Mouse (Mus musculus): ENCODE measurements around the gene Tcf19.
"Not testable (repeated sequence)": the region's sequence is repeated elsewhere in the genome, so short reads cannot be mapped to it uniquely, and the experiment has no call there.

Gene Tcf19

GRCm38 (mm10) chr17:35532360-35532759 lies 15.7 kb upstream of the Tcf19 start:
- no peak for DNase-seq

- no peak for DNase-seq
Observed at GRCm38 (mm10) chr17:35526644-35527043, 10.0 kb upstream of the Tcf19 start.

- DNase-seq = no peak
Observed at GRCm38 (mm10) chr17:35524354-35524753, 7.7 kb upstream of the Tcf19 start.

- DNase-seq = no peak
Observed at GRCm38 (mm10) chr17:35517526-35517925, 902 bp upstream of the Tcf19 start.

GRCm38 (mm10) chr17:35515911-35516640 lies 548 bp downstream of the Tcf19 start:
- no peak for DNase-seq

- DNase-seq = no peak
Observed at GRCm38 (mm10) chr17:35514756-35515155, 1.9 kb downstream of the Tcf19 start.

GRCm38 (mm10) chr17:35513886-35514285 lies 2.7 kb downstream of the Tcf19 start:
- peak; percentile 46 to 83 for DNase-seq

- DNase-seq = no peak
Observed at GRCm38 (mm10) chr17:35512916-35513626, 3.6 kb downstream of the Tcf19 start.

GRCm38 (mm10) chr17:35509284-35509683 lies 7.3 kb downstream of the Tcf19 start:
- peak; percentile 24 to 42 for DNase-seq

GRCm38 (mm10) chr17:35508279-35508678 lies 8.3 kb downstream of the Tcf19 start:
- not testable (repeated sequence) for DNase-seq

- no peak for DNase-seq
Observed at GRCm38 (mm10) chr17:35507556-35508260, 8.9 kb downstream of the Tcf19 start.

- no peak for DNase-seq
Observed at GRCm38 (mm10) chr17:35506881-35507280, 9.7 kb downstream of the Tcf19 start.

- no peak for DNase-seq
Observed at GRCm38 (mm10) chr17:35505776-35506175, 10.8 kb downstream of the Tcf19 start, which contains the start of gene Pou5f1. TSS of gene Pou5f1 (plus strand) at chr17:35506018.

GRCm38 (mm10) chr17:35504628-35505481 lies 11.8 kb downstream of the Tcf19 start:
- no peak for DNase-seq

- DNase-seq = no peak
Observed at GRCm38 (mm10) chr17:35503849-35504248, 12.8 kb downstream of the Tcf19 start.

GRCm38 (mm10) chr17:35502762-35503161 lies 13.9 kb downstream of the Tcf19 start:
- no peak for DNase-seq

- DNase-seq = no peak
Observed at GRCm38 (mm10) chr17:35502226-35502625, 14.4 kb downstream of the Tcf19 start.

GRCm38 (mm10) chr17:35497124-35497523 lies 19.5 kb downstream of the Tcf19 start:
- no peak for DNase-seq

GRCm38 (mm10) chr17:35490320-35490719 lies 26.3 kb downstream of the Tcf19 start:
- DNase-seq = no peak

GRCm38 (mm10) chr17:35488041-35488440 lies 28.6 kb downstream of the Tcf19 start:
- no peak for DNase-seq

- no peak for DNase-seq
Observed at GRCm38 (mm10) chr17:35486726-35487125, 29.9 kb downstream of the Tcf19 start.

- DNase-seq = no peak
Observed at GRCm38 (mm10) chr17:35485702-35486101, 30.9 kb downstream of the Tcf19 start.

GRCm38 (mm10) chr17:35484066-35484465 lies 32.6 kb downstream of the Tcf19 start:
- DNase-seq = peak; percentile 20 to 62
